Mouse (Mus musculus) cerebellum, adult 2 months (tissue): ENCODE measurements around the gene Fxr1.

Experiments
- CTCF ChIP-seq: fragments of 200-500 bp; IDR thresholded peaks from 2 replicates; pipeline ENCODE4 v1.5.1; 2011; ENCODE audit warnings: low read depth, mild to moderate bottlenecking, control low read depth, low read length, moderate library complexity, borderline replicate concordance; ENCODE audit not compliant: insufficient read depth
- POLR2A ChIP-seq: fragments of 200-500 bp; IDR thresholded peaks from 2 replicates; pipeline ENCODE4 v1.6.1; 2011; ENCODE audit warnings: low read length, control low read depth, borderline replicate concordance; ENCODE audit not compliant: insufficient read depth

DNA sequence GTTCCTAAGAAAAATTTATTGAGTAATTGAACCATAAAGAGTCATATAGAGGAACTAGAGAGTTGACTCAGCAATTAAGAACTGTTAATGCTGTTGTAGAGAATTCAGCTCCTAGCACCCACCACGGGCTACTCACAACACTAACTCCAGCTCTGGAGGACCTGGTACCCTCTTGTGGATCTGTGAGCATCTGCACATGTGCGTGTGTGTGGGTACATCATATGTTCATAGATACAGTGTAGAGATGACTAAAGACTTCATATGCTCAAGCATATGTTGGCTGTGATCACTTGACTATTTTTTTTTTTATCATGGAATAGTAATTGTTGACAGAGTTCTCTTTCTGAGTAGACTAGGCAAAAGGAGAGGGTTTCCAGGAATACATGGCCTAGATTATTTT lies 42.6 kb downstream of the Fxr1 start:
- TF ChIP-seq CTCF (no peak), POLR2A (no peak)
